Mouse (Mus musculus): ENCODE data around the gene Cd86.

DNA sequence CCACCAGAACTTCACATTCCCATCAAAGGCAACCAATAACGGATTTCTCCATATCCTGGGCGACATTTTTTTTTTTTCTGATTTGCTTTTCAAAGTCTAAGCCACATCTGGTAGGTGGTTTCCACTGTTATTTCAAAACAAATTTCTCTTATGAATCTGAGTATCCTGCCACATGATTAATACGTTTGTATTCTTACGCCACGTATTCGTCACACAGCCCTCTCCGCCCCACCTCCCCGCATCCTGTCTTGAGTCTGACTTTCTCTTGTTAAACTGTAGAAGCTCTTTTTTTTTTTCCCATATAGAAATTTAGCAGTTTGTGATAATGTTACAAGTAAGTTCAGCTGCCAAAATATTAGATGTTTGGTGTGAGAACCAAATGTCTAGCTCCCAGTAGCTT lies 33.7 kb downstream of the Cd86 start:
- TF ChIP-seq POLR2A (IDR thresholded peaks at IDR 0.05; ENCODE audit: low read depth, low read length) (no peak), CTCF (IDR thresholded peaks at IDR 0.05; ENCODE audit: extremely low read depth, insufficient read length, insufficient replicate concordance, low read depth, low read length) (no peak)

All from small intestine, adult 2 months (tissue).